Mouse (Mus musculus) lung, embryonic 16.5 days (tissue): Measurements from ENCODE around the gene Hao2. TPM values are rescaled to one million over a fixed set of nuclear protein-coding genes. Genes with fewer than 3 reads are reported as not detected.

ENCODE experiments used
- ATAC-seq: fragments of 200-750 bp; cut with Nextera tagmentation; 2 replicates; pipeline ENCODE4 v1.8.0; 2017; ENCODE audit warnings: low read depth, mild to moderate bottlenecking, moderate library complexity
- H3K27ac ChIP-seq: fragments of 300-500 bp; sonication (generic); 2 replicates; pipeline ENCODE4 v1.5.1; 2014; ENCODE audit warnings: mild to moderate bottlenecking, control low read depth, low read length
- H3K27me3 ChIP-seq: fragments of 300-500 bp; sonication (generic); 2 replicates; pipeline ENCODE4 v1.6.1; 2014; ENCODE audit warnings: low read depth, low read length, mixed read lengths; ENCODE audit not compliant: control insufficient read depth, insufficient read depth
- H3K36me3 ChIP-seq: fragments of 300-500 bp; sonication (generic); 2 replicates; pipeline ENCODE4 v1.6.1; 2014; ENCODE audit warnings: low read length; ENCODE audit not compliant: control insufficient read depth, insufficient read depth
- H3K4me1 ChIP-seq: fragments of 300-500 bp; sonication (generic); replicated peaks from 2 replicates; pipeline ENCODE4 v1.6.1; 2014; ENCODE audit warnings: low read length, mixed read lengths; ENCODE audit not compliant: control insufficient read depth, insufficient read depth
- H3K4me2 ChIP-seq: fragments of 300-500 bp; sonication (generic); 2 replicates; pipeline ENCODE4 v1.6.1; 2014; ENCODE audit warnings: low read depth, low read length, control low read depth
- H3K4me3 ChIP-seq: fragments of 300-500 bp; sonication (generic); 2 replicates; pipeline ENCODE4 v1.5.1; 2014; ENCODE audit warnings: mild to moderate bottlenecking, low read length, control low read depth
- H3K9ac ChIP-seq: fragments of 300-500 bp; sonication (generic); 2 replicates; pipeline ENCODE4 v1.6.1; 2014; ENCODE audit warnings: low read length, control low read depth
- H3K9me3 ChIP-seq: fragments of 300-500 bp; sonication (generic); 2 replicates; pipeline ENCODE4 v1.6.1; 2016; ENCODE audit warnings: low read length; ENCODE audit not compliant: control insufficient read depth
- WGBS: fragments of 180-500 bp; shearing (Covaris S2); extraction: QIAGEN DNeasy Blood & Tissue Kit; methylation state at CpG from one replicate; pipeline ENCODE4 v1.1.7; 2014; 5-methylcytosine and 5-hydroxymethylcytosine counted together
- polyA plus RNA-seq: library from polyadenylated mRNA; unstranded; fragments of >200 nt; fragmentation: Nextera tagmentation; extraction: Ambion mirVana; gene quantifications from 2 replicates; pipeline ENCODE4 v1.2.1, GENCODE M21; 2015

The Hao2 gene
- polyA plus RNA-seq, 1 experiment from 2014 or later: 0.09 TPM

DNA sequence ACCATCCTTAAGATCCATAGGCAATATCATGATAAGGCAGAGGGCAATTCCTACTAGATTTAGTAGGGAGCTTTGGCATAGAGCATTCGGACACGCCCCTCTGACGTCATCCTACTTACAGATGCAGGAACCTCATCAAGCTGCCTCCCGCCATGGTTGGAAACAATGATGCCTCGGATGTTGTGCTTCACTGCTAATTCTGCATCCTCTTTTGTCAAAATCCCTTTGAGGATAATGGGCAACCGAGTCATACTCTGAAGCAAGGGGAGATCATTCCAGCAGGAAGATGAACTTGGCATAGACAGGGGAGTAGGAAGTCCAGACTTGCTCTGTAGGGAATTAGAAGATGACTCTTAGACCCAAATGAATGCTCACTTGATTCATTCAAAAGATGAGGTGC, 12.8 kb downstream of the Hao2 start:
- H3K36me3 ChIP-seq: no peaks in the 10 kb centered on the region
- H3K9ac ChIP-seq: no peak overlapping the region
- H3K4me1 ChIP-seq: no peaks in the 10 kb centered on the region
- no peak overlapping the region for H3K4me3 ChIP-seq
- H3K4me2 ChIP-seq: no peak overlapping the region
- H3K9me3 ChIP-seq: no peaks in the 10 kb centered on the region
- 72% methylated on average over 6 of the region's 6 CpGs for WGBS
- no peak overlapping the region for H3K27ac ChIP-seq
- no peak for ATAC-seq
- no peaks in the 10 kb centered on the region for H3K27me3 ChIP-seq

DNA sequence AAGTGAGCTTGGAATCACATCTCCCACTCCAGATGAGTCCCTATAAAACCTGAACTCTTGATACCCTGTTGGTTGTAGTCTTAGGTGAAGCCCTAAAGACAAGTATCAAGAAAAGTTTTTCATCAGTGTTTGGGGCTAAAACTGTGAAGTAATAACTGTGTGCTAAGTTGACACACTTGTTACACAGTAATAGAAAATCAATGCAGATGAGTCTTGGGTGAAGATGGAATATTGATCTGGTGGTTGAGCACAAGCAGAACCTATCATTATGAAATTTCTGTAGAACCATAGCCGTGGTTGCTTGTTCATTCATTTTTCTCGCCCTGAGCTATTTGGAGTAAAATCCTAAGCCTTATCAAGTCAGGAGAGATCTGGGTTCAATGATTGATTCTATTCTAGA, 24.8 kb downstream of the Hao2 start:
- Histone ChIP-seq H3K27me3 (no peaks in the 10 kb centered on the region), H3K9ac (no peak overlapping the region), H3K4me2 (no peak overlapping the region), H3K27ac (no peak overlapping the region), H3K9me3 (no peaks in the 10 kb centered on the region), H3K4me1 (no peaks in the 10 kb centered on the region), H3K36me3 (no peaks in the 10 kb centered on the region), H3K4me3 (no peak overlapping the region)
- WGBS: 78% methylated on average over 2 of the region's 2 CpGs
- no peak for ATAC-seq

DNA sequence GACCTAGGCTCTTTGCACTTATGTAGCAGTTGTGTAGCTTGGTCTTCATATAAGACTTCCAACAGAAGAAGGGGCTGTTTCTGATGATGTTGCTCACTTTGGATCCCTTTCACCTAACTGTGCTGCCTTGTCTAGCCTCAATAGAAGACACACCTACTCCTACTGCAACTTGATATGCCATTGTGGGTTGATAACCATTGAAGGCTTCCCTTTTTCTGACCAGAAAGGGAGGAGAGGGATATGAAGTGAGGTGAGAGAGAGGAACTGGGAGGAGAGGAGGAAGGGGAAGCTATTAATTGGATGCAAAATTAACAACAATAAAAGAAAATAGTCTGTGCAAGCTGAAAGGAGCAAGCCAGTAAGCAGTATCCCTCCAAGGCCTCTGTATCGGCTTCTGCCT, 30.2 kb downstream of the Hao2 start:
- H3K36me3 ChIP-seq: no peaks in the 10 kb centered on the region
- no peak overlapping the region for H3K9ac ChIP-seq
- H3K4me1 ChIP-seq: no peaks in the 10 kb centered on the region
- ATAC-seq: no peak
- WGBS: 90% methylated on average over 1 of the region's 1 CpGs
- no peak overlapping the region for H3K4me3 ChIP-seq
- no peaks in the 10 kb centered on the region for H3K27me3 ChIP-seq
- no peak overlapping the region for H3K27ac ChIP-seq
- H3K9me3 ChIP-seq: no peaks in the 10 kb centered on the region
- H3K4me2 ChIP-seq: no peak overlapping the region

DNA sequence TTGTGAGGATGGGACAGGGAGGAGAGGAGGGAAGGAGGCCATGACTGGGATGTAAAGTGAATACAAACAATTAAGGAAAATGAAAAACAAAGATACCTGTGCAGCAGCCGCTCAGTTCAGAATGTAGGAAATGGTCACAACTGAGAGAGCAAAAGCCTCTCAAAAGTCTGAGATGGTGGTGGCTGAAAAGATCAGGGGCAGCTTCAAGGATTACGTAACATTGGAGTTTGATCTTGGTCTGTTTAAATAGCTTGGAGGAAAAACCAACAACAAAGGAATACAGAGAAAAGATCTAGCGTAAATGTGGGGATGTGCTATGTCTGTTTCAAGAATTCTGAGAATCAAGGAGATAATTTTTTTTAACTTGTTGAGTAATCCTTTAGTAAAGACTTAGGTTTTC, 33.5 kb downstream of the Hao2 start, which contains the start of gene Hsd3b1:
Hsd3b1 (minus strand) TSS at position 219 of the 400 bp plus-strand sequence.
- Histone ChIP-seq H3K27ac (no peak within 1 kb of the TSS), H3K4me1 (no peaks in the 10 kb centered on the region), H3K9me3 (no peaks in the 10 kb centered on the region), H3K36me3 (no peaks in the 10 kb centered on the region), H3K9ac (no peak within 1 kb of the TSS), H3K4me3 (no peak within 1 kb of the TSS), H3K27me3 (no peaks in the 10 kb centered on the region), H3K4me2 (no peak within 1 kb of the TSS)
- WGBS: 73% methylated on average over 3 of the region's 3 CpGs
- ATAC-seq: no peak

DNA sequence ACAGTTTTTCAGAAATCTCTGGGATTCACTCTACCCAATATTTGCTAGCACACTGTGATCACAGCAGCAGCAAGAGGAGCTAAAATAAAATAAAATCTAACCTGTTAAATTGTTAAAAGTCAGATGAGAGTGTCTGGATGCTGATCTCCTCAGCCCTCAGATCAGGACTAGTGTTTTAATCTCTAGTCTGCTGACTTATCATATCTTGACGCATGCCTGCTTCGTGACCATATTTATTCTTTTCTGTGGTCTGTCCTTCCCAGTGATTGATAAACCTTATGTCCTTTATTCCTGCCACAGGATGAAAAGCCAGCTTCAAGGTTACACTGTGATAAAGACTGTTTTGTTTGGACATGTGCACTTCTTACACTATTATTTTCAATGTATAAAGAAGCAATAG, 35.0 kb downstream of the Hao2 start:
- Histone ChIP-seq H3K4me1 (no peaks in the 10 kb centered on the region), H3K9ac (no peak overlapping the region), H3K27ac (no peak overlapping the region), H3K4me2 (no peak overlapping the region), H3K4me3 (no peak overlapping the region), H3K27me3 (no peaks in the 10 kb centered on the region), H3K36me3 (no peaks in the 10 kb centered on the region), H3K9me3 (no peaks in the 10 kb centered on the region)
- ATAC-seq: no peak
- 53% methylated on average over 2 of the region's 2 CpGs for WGBS

DNA sequence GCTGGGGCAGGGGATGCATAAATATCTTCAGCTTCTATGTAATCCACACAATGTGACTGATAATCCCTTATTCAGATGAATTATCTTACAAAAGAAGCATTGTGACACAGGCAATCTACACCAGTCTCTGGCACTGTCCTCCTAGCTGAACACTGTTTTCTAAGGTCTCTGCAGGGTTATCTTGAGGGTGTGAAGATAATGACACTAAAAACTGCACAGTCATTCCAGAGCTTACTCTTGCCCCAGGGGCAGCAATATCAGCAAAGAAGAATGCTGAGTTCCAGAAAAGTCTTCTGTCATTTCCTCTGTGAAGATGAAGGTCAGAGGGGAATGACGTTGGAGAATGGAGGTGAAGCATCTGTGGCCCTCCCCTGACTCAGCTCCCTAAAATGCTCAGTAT, 36.1 kb downstream of the Hao2 start:
- no peak overlapping the region for H3K27ac ChIP-seq

DNA sequence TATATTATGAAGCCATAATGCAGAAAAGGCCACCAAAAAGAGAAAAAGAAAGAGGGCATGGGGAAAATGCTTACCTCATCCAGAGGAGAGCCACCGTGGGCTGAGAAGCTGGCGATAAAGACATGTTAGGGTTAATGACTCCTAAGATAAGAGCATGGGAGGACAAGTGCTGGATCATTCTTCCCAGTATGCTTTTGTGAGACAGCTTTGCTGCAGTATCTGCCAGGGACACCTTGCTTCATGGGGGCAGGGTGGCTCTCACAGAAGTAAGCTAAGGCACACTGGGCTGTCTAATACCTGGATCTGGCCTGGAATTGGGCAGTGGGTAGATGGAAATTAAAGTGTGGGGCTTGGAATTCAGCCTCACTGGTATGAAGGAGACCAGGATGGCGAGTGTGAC, 37.9 kb downstream of the Hao2 start:
- Histone ChIP-seq H3K9ac (no peak overlapping the region), H3K4me1 (no peaks in the 10 kb centered on the region), H3K27ac (no peak overlapping the region), H3K36me3 (no peaks in the 10 kb centered on the region), H3K9me3 (no peaks in the 10 kb centered on the region), H3K4me3 (no peak overlapping the region), H3K4me2 (no peak overlapping the region), H3K27me3 (no peaks in the 10 kb centered on the region)
- ATAC-seq: no peak
- 54% methylated on average over 3 of the region's 3 CpGs for WGBS

More for the DNA sequence above, 36.1 kb downstream of the Hao2 start:
- H3K36me3 ChIP-seq: no peaks in the 10 kb centered on the region
- no peak overlapping the region for H3K4me3 ChIP-seq
- no peak overlapping the region for H3K4me2 ChIP-seq
- no peak for ATAC-seq
- H3K9me3 ChIP-seq: no peaks in the 10 kb centered on the region
- WGBS: 27% methylated on average over 1 of the region's 1 CpGs
- H3K4me1 ChIP-seq: no peaks in the 10 kb centered on the region
- H3K9ac ChIP-seq: no peak overlapping the region
- H3K27me3 ChIP-seq: no peaks in the 10 kb centered on the region

DNA sequence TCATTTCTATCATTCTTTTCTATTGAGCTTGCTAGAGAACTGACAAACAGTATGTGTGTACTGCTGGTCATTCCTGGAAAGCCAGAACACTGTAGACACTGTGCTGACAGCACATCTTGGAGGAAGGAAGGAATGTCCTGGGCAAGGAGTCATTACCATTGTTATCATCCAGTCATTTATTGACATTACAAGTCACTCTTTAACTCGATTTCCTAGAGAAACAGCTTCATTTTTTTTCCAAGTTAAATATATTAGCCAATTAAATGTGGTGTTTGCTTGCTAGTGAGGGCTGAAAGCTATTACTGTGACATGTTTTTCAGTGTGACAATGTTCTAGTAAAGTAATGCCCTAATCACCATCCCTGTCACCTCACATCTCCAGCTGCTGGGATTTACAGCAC, 39.4 kb downstream of the Hao2 start:
- WGBS: 8% methylated on average over 1 of the region's 1 CpGs

DNA sequence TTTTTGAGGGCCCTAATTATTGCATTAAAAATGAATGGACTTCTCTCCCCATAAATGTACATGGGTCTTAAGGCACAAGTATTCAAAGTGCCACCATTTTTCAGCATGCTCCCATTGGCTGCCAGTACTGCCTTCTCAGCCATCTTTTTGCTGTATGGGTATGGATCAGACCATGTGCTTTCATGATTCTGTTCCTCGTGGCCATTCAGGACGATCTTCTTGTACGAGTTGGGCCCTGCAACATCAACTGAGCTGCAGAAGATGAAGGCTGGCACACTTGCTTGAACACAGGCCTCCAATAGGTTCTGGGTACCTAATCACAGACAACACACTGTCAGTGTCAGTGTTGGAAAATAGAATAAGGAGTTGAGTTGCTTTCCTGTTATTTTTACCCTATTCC, 40.0 kb downstream of the Hao2 start:
- no peak overlapping the region for H3K4me2 ChIP-seq
- no peaks in the 10 kb centered on the region for H3K9me3 ChIP-seq
- no peaks in the 10 kb centered on the region for H3K4me1 ChIP-seq
- no peak overlapping the region for H3K27ac ChIP-seq
- no peak for ATAC-seq
- no peaks in the 10 kb centered on the region for H3K27me3 ChIP-seq
- H3K4me3 ChIP-seq: no peak overlapping the region
- 90% methylated on average over 3 of the region's 3 CpGs for WGBS
- H3K36me3 ChIP-seq: no peaks in the 10 kb centered on the region
- H3K9ac ChIP-seq: no peak overlapping the region

More for the DNA sequence above, 39.4 kb downstream of the Hao2 start:
- no peaks in the 10 kb centered on the region for H3K36me3 ChIP-seq
- no peak overlapping the region for H3K4me3 ChIP-seq
- ATAC-seq: no peak
- H3K4me1 ChIP-seq: no peaks in the 10 kb centered on the region
- no peaks in the 10 kb centered on the region for H3K9me3 ChIP-seq
- no peak overlapping the region for H3K9ac ChIP-seq
- no peaks in the 10 kb centered on the region for H3K27me3 ChIP-seq
- no peak overlapping the region for H3K4me2 ChIP-seq
- no peak overlapping the region for H3K27ac ChIP-seq

DNA sequence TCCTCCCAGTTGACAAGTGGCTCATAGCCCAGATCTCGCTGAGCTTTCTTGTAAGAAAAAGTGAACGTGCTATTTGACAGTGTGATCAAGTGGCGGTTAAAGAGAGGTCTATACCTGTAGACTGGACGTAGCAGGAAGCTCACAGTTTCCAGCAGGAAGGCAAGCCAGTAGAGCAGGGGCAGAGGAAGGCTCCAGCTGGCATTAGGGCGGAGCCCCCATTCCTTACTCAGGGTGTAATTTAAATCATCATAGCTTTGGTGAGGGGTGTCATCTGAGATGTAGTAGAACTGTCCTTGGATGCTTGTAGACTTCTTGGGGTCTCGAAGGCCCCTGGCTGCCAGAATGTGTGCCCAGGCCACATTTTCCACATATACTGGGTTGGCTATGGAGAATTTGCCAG, 40.4 kb downstream of the Hao2 start:
- no peak overlapping the region for H3K4me2 ChIP-seq
- no peak overlapping the region for H3K9ac ChIP-seq
- H3K4me1 ChIP-seq: no peaks in the 10 kb centered on the region
- no peaks in the 10 kb centered on the region for H3K9me3 ChIP-seq
- WGBS: 76% methylated on average over 6 of the region's 6 CpGs
- no peak overlapping the region for H3K4me3 ChIP-seq
- no peak for ATAC-seq
- H3K27ac ChIP-seq: no peak overlapping the region
- no peaks in the 10 kb centered on the region for H3K27me3 ChIP-seq
- no peaks in the 10 kb centered on the region for H3K36me3 ChIP-seq
